Mouse (Mus musculus) forebrain, embryonic 11.5 days (tissue): ENCODE measurements at regions not wholly inside any gene's neighbourhood (a gene's known extent, or its start where the extent isn't known, plus 50 kb on each side); places are given as distances from the start of the nearest gene placed in this dataset.

Experiments used
- ATAC-seq: fragments of 200-750 bp; cut with Nextera tagmentation; replicated peaks from 2 replicates; pipeline ENCODE4 v1.8.0; 2017; ENCODE audit warnings: moderate TSS enrichment; ENCODE audit not compliant: low FRiP score
- DNase-seq: peaks from one replicate; pipeline ENCODE4 v3.0.0-alpha.2; 2017; ENCODE audit warnings: low spot score
- H3K27ac ChIP-seq: fragments of 300-500 bp; sonication (generic); 2 replicates; pipeline ENCODE4 v1.5.1; 2014; ENCODE audit warnings: low read depth, low read length
- H3K27me3 ChIP-seq: fragments of 300-500 bp; sonication (generic); 2 replicates; pipeline ENCODE4 v1.6.1; 2014; ENCODE audit warnings: mild to moderate bottlenecking, low read length, mixed read lengths; ENCODE audit not compliant: control insufficient read depth, insufficient read depth
- H3K36me3 ChIP-seq: fragments of 300-500 bp; sonication (generic); 2 replicates; pipeline ENCODE4 v1.6.1; 2014; ENCODE audit warnings: mild to moderate bottlenecking, low read length, moderate library complexity, mixed read lengths; ENCODE audit not compliant: control insufficient read depth, insufficient read depth
- H3K4me1 ChIP-seq: fragments of 300-500 bp; sonication (generic); replicated peaks from 2 replicates; pipeline ENCODE4 v1.6.1; 2014; ENCODE audit warnings: low read length, mixed read lengths; ENCODE audit not compliant: control insufficient read depth, insufficient read depth
- H3K4me2 ChIP-seq: fragments of 300-500 bp; sonication (generic); 2 replicates; pipeline ENCODE4 v1.6.1; 2014; ENCODE audit warnings: low read depth, mild to moderate bottlenecking, low read length, moderate library complexity, mixed read lengths; ENCODE audit not compliant: severe bottlenecking
- H3K4me3 ChIP-seq: fragments of 300-500 bp; sonication (generic); 2 replicates; pipeline ENCODE4 v1.5.1; 2014; ENCODE audit warnings: low read depth, low read length
- H3K9ac ChIP-seq: fragments of 300-500 bp; sonication (generic); 2 replicates; pipeline ENCODE4 v1.6.1; 2014; ENCODE audit warnings: low read length
- H3K9me3 ChIP-seq: fragments of 300-500 bp; sonication (generic); 2 replicates; pipeline ENCODE4 v1.6.1; 2016; ENCODE audit warnings: low read length, mixed read lengths; ENCODE audit not compliant: control insufficient read depth
- WGBS: fragments of 180-500 bp; shearing (Covaris S2); extraction: QIAGEN DNeasy Blood & Tissue Kit; methylation state at CpG from one replicate; pipeline ENCODE4 v1.1.7; 2014; 5-methylcytosine and 5-hydroxymethylcytosine counted together

DNA sequence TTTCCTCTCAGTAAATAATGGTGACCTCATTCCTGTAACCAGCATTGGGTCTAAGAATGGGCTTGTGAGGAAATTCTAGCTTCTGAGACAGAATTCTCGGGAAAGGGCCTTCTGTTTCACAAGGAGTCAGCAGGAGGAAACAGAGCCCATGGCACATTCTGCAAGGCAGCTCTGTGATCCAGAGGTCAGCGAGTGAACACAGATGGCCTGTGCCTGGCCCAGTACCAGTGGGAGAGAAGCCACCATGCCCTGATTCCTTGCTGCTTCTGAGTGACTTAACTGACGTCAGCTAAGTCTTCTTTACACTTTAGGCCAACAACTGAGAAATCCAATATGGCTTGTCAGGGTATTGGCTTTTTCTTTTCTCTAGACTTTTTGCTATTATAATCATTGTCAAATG lies 342.5 kb upstream of the Tmc3 start:
- H3K27me3 ChIP-seq: no peaks in the 10 kb centered on the region
- H3K4me3 ChIP-seq: no peak overlapping the region
- H3K27ac ChIP-seq: no peak overlapping the region
- no peak for ATAC-seq
- 63% methylated on average over 3 of the region's 3 CpGs for WGBS
- H3K9ac ChIP-seq: no peak overlapping the region
- H3K4me1 ChIP-seq: no peaks in the 10 kb centered on the region
- no peak overlapping the region for H3K4me2 ChIP-seq
- H3K36me3 ChIP-seq: no peaks in the 10 kb centered on the region
- DNase-seq: no peak
- H3K9me3 ChIP-seq: no peaks in the 10 kb centered on the region

GRCm38 (mm10) chr7:83245867-83246266 lies 338.9 kb upstream of the Tmc3 start:
- ATAC-seq: no peak
- WGBS: 87% methylated on average over 2 of the region's 2 CpGs
- no peaks in the 10 kb centered on the region for H3K36me3 ChIP-seq

GRCm38 (mm10) chr7:83251995-83252563 lies 332.6 kb upstream of the Tmc3 start:
- no peaks in the 10 kb centered on the region for H3K4me1 ChIP-seq
- no peak overlapping the region for H3K9ac ChIP-seq
- 88% methylated on average over 8 of the region's 8 CpGs for WGBS
- H3K9me3 ChIP-seq: no peaks in the 10 kb centered on the region
- no peak overlapping the region for H3K27ac ChIP-seq
- DNase-seq (no peak), ATAC-seq (no peak)
- no peaks in the 10 kb centered on the region for H3K36me3 ChIP-seq
- no peak overlapping the region for H3K4me3 ChIP-seq
- no peaks in the 10 kb centered on the region for H3K27me3 ChIP-seq
- H3K4me2 ChIP-seq: no peak overlapping the region

More at GRCm38 (mm10) chr7:83245867-83246266, 338.9 kb upstream of the Tmc3 start:
- H3K4me2 ChIP-seq: no peak overlapping the region
- H3K9ac ChIP-seq: no peak overlapping the region
- no peaks in the 10 kb centered on the region for H3K4me1 ChIP-seq
- H3K27me3 ChIP-seq: no peaks in the 10 kb centered on the region
- H3K27ac ChIP-seq: no peak overlapping the region
- no peak for DNase-seq
- H3K4me3 ChIP-seq: no peak overlapping the region
- no peaks in the 10 kb centered on the region for H3K9me3 ChIP-seq

DNA sequence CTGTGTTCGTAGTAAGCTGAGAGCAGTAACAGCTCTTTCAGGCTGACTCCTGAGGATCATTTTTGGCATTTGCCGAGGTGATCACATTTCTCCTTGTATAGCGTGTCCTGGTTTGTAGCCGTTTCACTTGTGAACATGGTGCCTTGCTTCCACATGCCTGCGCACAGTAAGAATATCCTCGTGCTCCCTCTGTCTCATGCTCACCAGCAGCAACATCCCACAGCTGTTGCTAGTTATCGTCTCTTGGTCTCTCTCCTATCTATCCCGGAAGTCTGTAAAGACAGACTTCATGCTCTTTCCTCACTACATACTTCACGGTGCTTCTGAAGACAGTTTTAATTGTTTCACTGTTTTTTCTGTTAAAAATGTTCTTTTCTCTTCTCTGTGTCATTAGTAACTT lies 331.7 kb upstream of the Tmc3 start:
- H3K4me2 ChIP-seq: no peak overlapping the region
- no peaks in the 10 kb centered on the region for H3K9me3 ChIP-seq
- H3K9ac ChIP-seq: no peak overlapping the region
- ATAC-seq (no peak), DNase-seq (no peak)
- H3K36me3 ChIP-seq: no peaks in the 10 kb centered on the region
- H3K4me3 ChIP-seq: no peak overlapping the region
- no peaks in the 10 kb centered on the region for H3K4me1 ChIP-seq
- H3K27me3 ChIP-seq: no peaks in the 10 kb centered on the region
- 88% methylated on average over 9 of the region's 9 CpGs for WGBS
- H3K27ac ChIP-seq: no peak overlapping the region

GRCm38 (mm10) chr7:83253432-83253831 lies 331.3 kb upstream of the Tmc3 start:
- DNase-seq (no peak), ATAC-seq (no peak)
- WGBS: 94% methylated on average over 3 of the region's 3 CpGs
- H3K9ac ChIP-seq: no peak overlapping the region
- no peak overlapping the region for H3K4me3 ChIP-seq
- H3K27ac ChIP-seq: no peak overlapping the region
- H3K4me1 ChIP-seq: no peaks in the 10 kb centered on the region
- no peaks in the 10 kb centered on the region for H3K36me3 ChIP-seq
- no peak overlapping the region for H3K4me2 ChIP-seq
- no peaks in the 10 kb centered on the region for H3K27me3 ChIP-seq
- H3K9me3 ChIP-seq: no peaks in the 10 kb centered on the region

DNA sequence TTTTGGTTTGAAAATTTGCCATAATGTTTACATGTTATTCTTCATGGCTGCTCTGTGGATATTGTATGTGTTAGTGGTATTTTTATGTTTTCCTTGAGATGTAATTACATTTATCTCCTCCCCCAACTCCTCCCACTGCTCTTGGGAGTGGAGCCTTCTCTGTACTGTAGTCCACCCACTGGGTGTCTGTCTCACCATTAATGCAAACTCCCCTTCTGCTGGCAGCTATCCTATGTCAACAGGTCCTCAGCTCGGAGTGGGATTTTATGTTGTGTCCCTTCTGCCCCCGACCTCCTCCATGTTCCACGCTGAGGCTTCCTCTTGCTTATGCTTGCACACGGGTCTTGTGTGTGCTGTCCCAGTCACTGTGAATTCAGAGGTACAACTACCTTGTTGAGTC lies 330.3 kb upstream of the Tmc3 start:
- no peak overlapping the region for H3K4me3 ChIP-seq
- ATAC-seq: no peak

DNA sequence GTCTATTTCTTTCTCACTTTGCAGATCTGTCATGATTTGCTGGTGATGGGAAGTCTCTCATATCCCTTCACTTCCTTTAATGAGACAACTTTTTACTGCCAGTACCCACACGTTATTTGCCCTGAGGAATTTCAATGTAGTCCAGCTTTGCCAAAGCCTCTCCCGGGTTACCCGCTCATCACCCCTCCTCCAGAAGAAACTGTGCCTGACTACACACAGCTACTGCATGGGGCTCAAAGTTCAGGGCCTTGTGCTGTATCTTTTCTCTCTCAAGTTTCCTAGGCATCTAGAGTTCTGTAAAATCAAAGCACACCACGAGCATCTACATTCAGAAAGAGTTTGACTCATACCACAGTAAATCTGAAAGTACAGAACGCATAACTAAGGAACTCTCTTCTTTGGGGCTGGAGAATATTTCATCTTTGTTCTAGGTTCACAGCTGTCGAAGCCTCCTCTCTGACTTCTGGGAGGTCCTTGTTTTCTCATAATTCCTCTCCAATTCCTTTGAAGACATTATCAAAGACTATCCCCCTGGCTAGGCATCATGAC lies 328.4 kb upstream of the Tmc3 start:
- no peak overlapping the region for H3K27ac ChIP-seq
- DNase-seq: no peak
- 82% methylated on average over 6 of the region's 6 CpGs for WGBS
- H3K9me3 ChIP-seq: no peaks in the 10 kb centered on the region
- H3K4me3 ChIP-seq: no peak overlapping the region
- H3K27me3 ChIP-seq: no peaks in the 10 kb centered on the region
- H3K4me2 ChIP-seq: no peak overlapping the region
- no peaks in the 10 kb centered on the region for H3K4me1 ChIP-seq
- no peak overlapping the region for H3K9ac ChIP-seq
- ATAC-seq: no peak
- no peaks in the 10 kb centered on the region for H3K36me3 ChIP-seq

More for the DNA sequence above, 330.3 kb upstream of the Tmc3 start:
- H3K9ac ChIP-seq: no peak overlapping the region
- WGBS: 85% methylated on average over 4 of the region's 4 CpGs
- H3K27me3 ChIP-seq: no peaks in the 10 kb centered on the region
- DNase-seq: no peak
- H3K4me1 ChIP-seq: no peaks in the 10 kb centered on the region
- no peak overlapping the region for H3K27ac ChIP-seq
- H3K4me2 ChIP-seq: no peak overlapping the region
- H3K9me3 ChIP-seq: no peaks in the 10 kb centered on the region
- no peaks in the 10 kb centered on the region for H3K36me3 ChIP-seq

- H3K9ac ChIP-seq: no peak overlapping the region
- no peak for DNase-seq
- ATAC-seq: peak; percentile 49; the same call in 1 of the 2 replicates
- H3K4me2 ChIP-seq: no peak overlapping the region
- H3K4me3 ChIP-seq: no peak overlapping the region
- WGBS: 48% methylated on average over 2 of the region's 2 CpGs
- H3K4me1 ChIP-seq: no peaks in the 10 kb centered on the region
- H3K9me3 ChIP-seq: no peaks in the 10 kb centered on the region
- no peaks in the 10 kb centered on the region for H3K27me3 ChIP-seq
- no peak overlapping the region for H3K27ac ChIP-seq
- no peaks in the 10 kb centered on the region for H3K36me3 ChIP-seq
Measured at GRCm38 (mm10) chr7:83258363-83258916, 326.3 kb upstream of the Tmc3 start.

- H3K9ac ChIP-seq: no peak overlapping the region
- H3K4me3 ChIP-seq: no peak overlapping the region
- no peaks in the 10 kb centered on the region for H3K27me3 ChIP-seq
- H3K36me3 ChIP-seq: no peaks in the 10 kb centered on the region
- ATAC-seq (no peak), DNase-seq (no peak)
- no peak overlapping the region for H3K4me2 ChIP-seq
- H3K4me1 ChIP-seq: no peaks in the 10 kb centered on the region
- no peak overlapping the region for H3K27ac ChIP-seq
- no peaks in the 10 kb centered on the region for H3K9me3 ChIP-seq
Measured at GRCm38 (mm10) chr7:83261489-83261888, 323.2 kb upstream of the Tmc3 start.
